Mouse (Mus musculus) A20 (cell line): ENCODE measurements around the gene Vmn1r123.
"Not testable (repeated sequence)": the region's sequence is repeated elsewhere in the genome, so short reads cannot be mapped to it uniquely, and the experiment has no call there.

Experiments used
- DNase-seq: peaks from one replicate; pipeline ENCODE4 v3.0.0-alpha.2; 2011; ENCODE audit warnings: low read depth, low spot score

Vmn1r123 gene

DNA sequence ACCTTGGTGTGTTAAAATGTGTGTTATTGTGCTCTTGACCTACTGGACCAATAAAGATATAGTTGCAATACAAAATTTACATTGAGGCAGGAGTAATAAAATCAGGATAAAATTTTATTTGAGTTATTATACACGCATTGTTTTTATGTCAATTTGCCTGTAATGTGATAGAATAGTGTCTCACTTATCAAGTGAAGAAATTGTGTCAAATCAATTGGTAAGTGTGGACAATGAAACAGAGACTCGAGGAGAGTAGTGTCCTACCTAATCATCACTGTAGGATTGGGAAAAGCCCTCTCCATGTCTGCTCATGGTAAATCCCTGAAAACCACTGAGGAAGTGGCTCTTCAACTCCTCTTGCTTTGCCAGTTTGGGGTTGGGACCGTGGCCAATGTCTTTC, at the start of gene Vmn1r123:
Gene Vmn1r123 (plus strand): TSS at position 301 of the 400 bp plus-strand sequence.
- not testable (repeated sequence) for DNase-seq

DNA sequence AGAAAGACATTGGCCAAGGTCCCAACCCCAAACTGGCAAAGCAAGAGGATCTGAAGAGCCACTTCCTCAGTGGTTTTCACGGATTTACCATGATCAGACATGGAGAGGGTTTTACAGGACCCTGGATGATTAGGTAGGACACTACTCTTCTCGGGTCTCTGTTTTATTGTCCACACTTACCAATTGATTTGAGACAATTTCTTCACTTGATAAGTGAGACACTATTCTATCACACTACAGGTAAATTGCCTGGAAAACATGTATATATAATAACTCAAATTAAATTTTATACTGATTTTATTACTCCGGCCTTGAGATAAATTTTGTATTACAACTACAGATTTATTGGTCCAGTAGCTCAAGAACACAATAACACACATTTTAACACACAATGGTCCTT, 28.0 kb upstream of the Vmn1r123 start, which contains the start of gene Vmn1r122:
Gene Vmn1r122 (minus strand): TSS at position 101 of the 400 bp plus-strand sequence.
- DNase-seq: not testable (repeated sequence)

DNA sequence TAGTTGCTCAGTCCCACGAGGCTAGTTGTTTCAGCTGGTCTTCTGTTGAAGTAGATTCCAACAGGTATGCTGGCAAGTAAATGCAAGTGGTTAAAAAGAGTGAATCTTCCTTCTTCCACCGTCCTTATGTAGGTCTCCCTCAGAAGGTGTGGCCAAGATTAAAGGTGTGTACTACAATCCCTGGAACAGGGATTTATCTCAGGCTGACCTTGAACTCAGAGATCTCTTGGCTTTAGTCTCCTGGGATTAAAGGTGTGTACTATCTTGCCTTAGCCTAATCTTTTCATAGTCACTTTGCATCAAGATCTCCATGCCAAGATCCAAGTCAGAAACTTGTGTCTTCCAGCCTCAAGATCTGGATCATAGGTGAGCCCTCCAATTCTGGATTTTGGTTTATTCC, 28.3 kb downstream of the Vmn1r123 start, which contains the start of gene Gm5157:
Gene Gm5157 (minus strand): TSS at position 101 of the 400 bp plus-strand sequence.
- DNase-seq: not testable (repeated sequence)
